Mouse (Mus musculus): ENCODE data around the gene Mia2. TPM values are rescaled to one million over a fixed set of nuclear protein-coding genes. Genes with fewer than 3 reads are reported as not detected.

The Mia2 gene
- polyA plus RNA-seq, 1 experiment from 2014 or later: 68.1 TPM

- Histone ChIP-seq H3K27me3 (no peaks in the 10 kb centered on the region), H3K36me3 (peaks cover 78% of the 10 kb centered on the region), H3K4me2 (no peak overlapping the region), H3K27ac (no peak overlapping the region), H3K4me3 (no peak overlapping the region), H3K9ac (no peak overlapping the region), H3K9me3 (no peaks in the 10 kb centered on the region), H3K4me1 (no peaks in the 10 kb centered on the region)
- 90% methylated on average over 3 of the region's 3 CpGs for WGBS
- ATAC-seq (ENCODE audit: insufficient number of reproducible peaks, low FRiP score, low TSS enrichment, low read depth): no peak
These were observed 82.2 kb downstream of the Mia2 start for GRCm38 (mm10) chr12:59177814-59178213.

GRCm38 (mm10) chr12:59188086-59188682, 92.6 kb downstream of the Mia2 start:
- H3K27me3 ChIP-seq: no peaks in the 10 kb centered on the region
- H3K4me2 ChIP-seq: no peak overlapping the region
- peaks cover 56% of the 10 kb centered on the region for H3K36me3 ChIP-seq
- H3K27ac ChIP-seq: no peak overlapping the region
- ATAC-seq (ENCODE audit: insufficient number of reproducible peaks, low FRiP score, low TSS enrichment, low read depth): no peak
- H3K9me3 ChIP-seq: no peaks in the 10 kb centered on the region
- no peak overlapping the region for H3K9ac ChIP-seq
- no peaks in the 10 kb centered on the region for H3K4me1 ChIP-seq
- 86% methylated on average over 12 of the region's 12 CpGs for WGBS
- no peak overlapping the region for H3K4me3 ChIP-seq

DNA sequence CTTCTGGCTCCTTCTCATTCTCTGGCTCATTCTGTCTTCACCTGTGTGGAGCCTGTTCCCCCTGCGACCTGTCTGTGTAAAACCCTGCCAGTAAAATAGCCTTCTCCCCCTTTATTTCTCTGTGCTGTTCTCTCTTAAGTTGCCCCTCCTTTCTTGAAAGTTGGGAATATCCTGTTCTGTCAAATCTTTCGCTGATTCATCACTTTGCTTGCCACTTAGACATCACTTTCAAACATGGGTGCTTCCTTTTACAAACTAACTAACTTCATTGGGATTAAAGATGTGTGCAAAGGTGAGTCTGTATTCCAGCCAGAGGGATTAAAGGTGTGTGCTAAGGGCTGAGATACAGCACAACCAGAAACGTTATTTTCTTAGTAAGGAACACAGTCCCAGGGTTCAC, 98.0 kb downstream of the Mia2 start:
- H3K27ac ChIP-seq: no peak overlapping the region

GRCm38 (mm10) chr12:59194341-59195003, 98.9 kb downstream of the Mia2 start:
- Histone ChIP-seq H3K4me2 (no peak overlapping the region), H3K27me3 (no peaks in the 10 kb centered on the region), H3K36me3 (peaks cover 25% of the 10 kb centered on the region), H3K9ac (no peak overlapping the region), H3K27ac (no peak overlapping the region), H3K9me3 (no peaks in the 10 kb centered on the region), H3K4me3 (no peak overlapping the region), H3K4me1 (no peaks in the 10 kb centered on the region)
- ATAC-seq (ENCODE audit: insufficient number of reproducible peaks, low FRiP score, low TSS enrichment, low read depth): no peak
- WGBS: 82% methylated on average over 9 of the region's 9 CpGs

More for the DNA sequence above, 98.0 kb downstream of the Mia2 start:
- peaks cover 25% of the 10 kb centered on the region for H3K36me3 ChIP-seq
- no peaks in the 10 kb centered on the region for H3K9me3 ChIP-seq
- WGBS: 75% methylated on average over 3 of the region's 3 CpGs
- no peak overlapping the region for H3K4me3 ChIP-seq
- H3K9ac ChIP-seq: no peak overlapping the region
- no peak overlapping the region for H3K4me2 ChIP-seq
- no peaks in the 10 kb centered on the region for H3K27me3 ChIP-seq
- no peaks in the 10 kb centered on the region for H3K4me1 ChIP-seq
- ATAC-seq (ENCODE audit: insufficient number of reproducible peaks, low FRiP score, low TSS enrichment, low read depth): no peak

- ATAC-seq (ENCODE audit: insufficient number of reproducible peaks, low FRiP score, low TSS enrichment, low read depth): no peak
- Histone ChIP-seq H3K9me3 (no peaks in the 10 kb centered on the region), H3K27me3 (no peaks in the 10 kb centered on the region), H3K27ac (no peak overlapping the region), H3K36me3 (peaks cover 26% of the 10 kb centered on the region), H3K4me2 (no peak overlapping the region), H3K9ac (no peak overlapping the region), H3K4me1 (no peaks in the 10 kb centered on the region), H3K4me3 (no peak overlapping the region)
- WGBS: 89% methylated on average over 4 of the region's 4 CpGs
These were observed 99.5 kb downstream of the Mia2 start for GRCm38 (mm10) chr12:59195065-59195464.

DNA sequence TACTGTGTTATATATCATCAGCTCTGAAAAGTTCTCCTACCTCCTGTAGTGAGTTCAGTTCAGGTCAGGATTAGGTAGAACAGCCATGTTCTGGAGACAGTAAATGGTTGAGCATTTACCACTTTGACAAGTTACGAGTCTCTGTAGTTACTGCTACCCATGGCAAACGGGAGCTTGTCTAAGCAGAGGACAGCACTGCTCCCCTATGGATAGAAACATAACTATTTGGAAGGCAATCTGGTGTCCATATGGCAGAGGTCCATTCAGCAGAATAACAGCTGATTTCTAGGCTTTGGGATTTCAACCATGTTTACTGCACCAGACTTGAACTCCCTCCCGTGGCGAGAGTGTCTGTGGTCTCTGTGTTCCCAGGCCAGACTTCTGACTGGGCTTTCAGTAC, 100.3 kb downstream of the Mia2 start:
- no peak overlapping the region for H3K4me3 ChIP-seq
- no peak overlapping the region for H3K4me2 ChIP-seq
- peaks cover 25% of the 10 kb centered on the region for H3K36me3 ChIP-seq
- H3K4me1 ChIP-seq: no peaks in the 10 kb centered on the region
- WGBS: 66% methylated on average over 4 of the region's 4 CpGs
- no peaks in the 10 kb centered on the region for H3K27me3 ChIP-seq
- no peak overlapping the region for H3K9ac ChIP-seq
- no peak overlapping the region for H3K27ac ChIP-seq
- ATAC-seq (ENCODE audit: insufficient number of reproducible peaks, low FRiP score, low TSS enrichment, low read depth): no peak
- H3K9me3 ChIP-seq: no peaks in the 10 kb centered on the region

DNA sequence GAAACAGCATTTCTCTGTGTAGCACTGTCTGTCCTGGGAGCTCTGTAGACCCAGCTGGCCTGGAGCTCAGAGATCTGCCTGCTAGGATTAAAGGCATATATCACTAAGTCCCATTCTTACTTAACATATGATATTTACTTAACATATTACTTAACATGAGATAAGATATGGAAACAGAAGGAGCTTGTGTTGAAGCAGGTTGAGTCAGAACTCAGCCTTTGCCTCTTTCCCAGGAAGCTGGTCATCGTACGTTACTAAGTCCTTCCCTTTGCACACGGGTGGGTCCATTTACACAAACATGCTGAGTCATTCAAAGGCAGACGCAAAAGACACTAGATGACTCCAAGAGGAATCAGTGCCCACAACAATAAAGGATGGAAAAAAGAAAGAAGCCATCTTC, 103.2 kb downstream of the Mia2 start:
- ATAC-seq (ENCODE audit: insufficient number of reproducible peaks, low FRiP score, low TSS enrichment, low read depth): no peak
- peaks cover 28% of the 10 kb centered on the region for H3K36me3 ChIP-seq
- no peak overlapping the region for H3K4me3 ChIP-seq
- 81% methylated on average over 4 of the region's 4 CpGs for WGBS
- H3K27ac ChIP-seq: no peak overlapping the region
- no peak overlapping the region for H3K4me2 ChIP-seq
- H3K9ac ChIP-seq: no peak overlapping the region
- H3K4me1 ChIP-seq: no peaks in the 10 kb centered on the region
- H3K9me3 ChIP-seq: no peaks in the 10 kb centered on the region
- H3K27me3 ChIP-seq: no peaks in the 10 kb centered on the region

GRCm38 (mm10) chr12:59199361-59199760, 103.8 kb downstream of the Mia2 start:
- Histone ChIP-seq H3K4me1 (no peaks in the 10 kb centered on the region), H3K9me3 (no peaks in the 10 kb centered on the region), H3K27ac (no peak overlapping the region), H3K4me2 (no peak overlapping the region), H3K4me3 (no peak overlapping the region), H3K36me3 (peaks cover 33% of the 10 kb centered on the region), H3K27me3 (no peaks in the 10 kb centered on the region), H3K9ac (no peak overlapping the region)
- 88% methylated on average over 2 of the region's 2 CpGs for WGBS
- ATAC-seq (ENCODE audit: insufficient number of reproducible peaks, low FRiP score, low TSS enrichment, low read depth): no peak

DNA sequence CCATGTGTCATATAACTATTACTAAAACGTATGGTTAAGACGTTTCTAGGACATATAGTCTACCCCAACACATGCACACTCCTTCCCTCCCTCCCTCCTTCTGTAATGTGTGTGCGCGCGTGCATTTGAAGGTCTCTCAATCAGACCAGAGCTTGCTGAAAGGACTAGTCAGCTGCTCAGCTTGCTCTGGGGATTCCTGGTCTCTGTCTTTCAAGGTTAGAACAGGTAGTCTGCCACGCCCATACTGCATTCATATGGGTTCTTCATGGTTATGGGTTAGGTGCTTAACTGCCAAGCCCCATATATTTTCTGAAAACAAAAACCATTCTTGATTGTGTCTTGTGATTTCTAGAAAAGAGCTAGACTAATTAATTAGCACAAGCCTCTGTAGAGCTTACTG, 110.0 kb downstream of the Mia2 start:
- Histone ChIP-seq H3K4me1 (no peaks in the 10 kb centered on the region), H3K27me3 (no peaks in the 10 kb centered on the region), H3K36me3 (peaks cover 18% of the 10 kb centered on the region), H3K9ac (no peak overlapping the region), H3K27ac (no peak overlapping the region), H3K9me3 (no peaks in the 10 kb centered on the region), H3K4me2 (no peak overlapping the region), H3K4me3 (no peak overlapping the region)
- 89% methylated on average over 6 of the region's 6 CpGs for WGBS
- ATAC-seq (ENCODE audit: insufficient number of reproducible peaks, low FRiP score, low TSS enrichment, low read depth): no peak

DNA sequence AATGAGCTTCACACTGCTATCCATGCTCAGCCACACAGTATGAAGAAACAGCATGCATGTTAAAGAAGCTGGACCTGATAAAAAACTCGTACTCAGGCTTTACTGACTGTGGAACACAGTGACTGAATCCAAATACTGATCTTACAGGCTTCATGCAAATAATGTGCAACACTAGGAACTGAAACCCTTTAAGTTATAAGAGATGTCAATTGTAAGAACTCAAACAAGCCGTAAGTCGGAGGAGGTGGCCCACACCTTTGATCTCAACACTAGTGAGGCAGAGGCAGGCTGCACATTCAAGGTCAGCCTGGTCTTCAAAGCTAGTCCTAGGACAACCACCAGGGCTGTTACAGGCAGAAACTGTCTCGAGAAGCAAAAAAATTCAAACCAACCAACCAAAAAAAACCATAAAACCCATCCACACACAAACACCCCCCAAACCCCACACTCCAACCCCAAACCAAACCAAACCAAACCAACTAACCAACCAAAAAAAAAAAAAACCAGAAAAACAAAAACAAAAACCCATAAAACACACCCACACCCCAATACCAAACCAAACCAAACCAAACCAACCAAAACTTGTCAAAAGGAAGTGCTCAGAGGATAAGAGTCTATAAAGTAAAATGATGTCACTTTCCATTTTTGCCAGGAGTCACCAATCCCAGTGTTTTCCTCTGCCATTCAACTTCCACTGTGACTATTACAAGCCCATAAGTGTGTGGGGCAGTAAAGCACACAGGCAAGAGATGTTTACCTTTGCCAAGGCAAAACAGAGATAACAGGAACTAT, 110.8 kb downstream of the Mia2 start:
- Histone ChIP-seq H3K4me2 (no peak overlapping the region), H3K27me3 (no peaks in the 10 kb centered on the region), H3K27ac (no peak overlapping the region), H3K4me3 (no peak overlapping the region), H3K4me1 (no peaks in the 10 kb centered on the region), H3K9ac (no peak overlapping the region), H3K9me3 (no peaks in the 10 kb centered on the region), H3K36me3 (peaks cover 22% of the 10 kb centered on the region)
- WGBS: 89% methylated on average over 4 of the region's 4 CpGs
- ATAC-seq (ENCODE audit: insufficient number of reproducible peaks, low FRiP score, low TSS enrichment, low read depth): no peak

DNA sequence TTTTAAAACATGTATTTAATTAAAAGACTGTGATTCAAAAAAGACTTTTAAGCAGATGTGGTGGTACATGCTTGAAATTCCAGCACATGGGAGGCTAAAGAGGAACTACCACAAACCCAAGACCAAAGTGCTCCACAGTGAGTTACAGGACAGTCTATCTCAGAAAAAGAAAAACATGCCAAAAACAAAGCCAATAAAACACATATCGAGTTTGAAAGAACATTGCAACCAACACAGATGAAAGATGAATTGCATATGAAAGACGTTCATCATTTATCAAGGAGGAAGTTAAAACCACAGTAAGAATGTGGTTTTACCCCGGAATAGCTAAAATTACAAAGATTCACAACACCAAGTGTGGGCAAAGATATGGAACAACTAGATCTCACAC, 111.4 kb downstream of the Mia2 start:
- H3K4me1 ChIP-seq: no peaks in the 10 kb centered on the region
- H3K4me3 ChIP-seq: no peak overlapping the region
- ATAC-seq (ENCODE audit: insufficient number of reproducible peaks, low FRiP score, low TSS enrichment, low read depth): no peak
- 74% methylated on average over 3 of the region's 3 CpGs for WGBS
- H3K27ac ChIP-seq: no peak overlapping the region
- H3K4me2 ChIP-seq: no peak overlapping the region
- H3K9me3 ChIP-seq: no peaks in the 10 kb centered on the region
- no peaks in the 10 kb centered on the region for H3K27me3 ChIP-seq
- peaks cover 27% of the 10 kb centered on the region for H3K36me3 ChIP-seq
- no peak overlapping the region for H3K9ac ChIP-seq

DNA sequence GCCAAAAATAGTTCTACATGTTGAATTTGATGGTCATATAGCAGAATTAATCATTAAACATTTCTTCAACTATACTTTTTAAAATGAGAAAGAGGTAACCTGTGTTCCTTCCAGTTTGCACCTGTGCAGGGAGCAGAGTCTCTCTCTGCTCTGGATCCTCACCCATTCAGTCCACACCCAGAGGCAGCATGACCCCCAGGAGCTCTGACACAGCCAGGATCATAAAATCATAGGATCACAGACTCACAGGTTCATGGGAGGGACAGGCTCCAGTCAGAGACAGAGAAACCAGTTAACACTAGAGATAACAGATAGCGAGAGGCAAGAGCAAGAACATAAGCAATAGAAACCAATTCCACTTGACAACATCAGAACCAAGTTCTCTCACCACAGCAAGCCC, 112.2 kb downstream of the Mia2 start:
- H3K4me3 ChIP-seq: no peak overlapping the region
- 90% methylated on average over 1 of the region's 1 CpGs for WGBS
- no peaks in the 10 kb centered on the region for H3K27me3 ChIP-seq
- no peaks in the 10 kb centered on the region for H3K9me3 ChIP-seq
- H3K9ac ChIP-seq: no peak overlapping the region
- ATAC-seq (ENCODE audit: insufficient number of reproducible peaks, low FRiP score, low TSS enrichment, low read depth): no peak
- H3K36me3 ChIP-seq: peaks cover 23% of the 10 kb centered on the region
- no peaks in the 10 kb centered on the region for H3K4me1 ChIP-seq
- H3K4me2 ChIP-seq: no peak overlapping the region
- H3K27ac ChIP-seq: no peak overlapping the region

Data from limb, embryonic 15.5 days (tissue).